Comparison of ENCODE assay signal across 13 mouse cellular contexts in genomic region chr1:183144602-183145205, GRCm38 (mm10).
DNase-seq lines count a peak whose midpoint lies in the region; TF ChIP-seq lines count a peak whose summit lies in the region.
"Had no signal": no experiment of that assay in that cellular context is flagged by ENCODE, and none has a peak within 500 bp of the region (broad histone marks: within the 10 kb centered on the region; RNA-seq: fewer than 3 reads in every experiment).

No protein-coding gene starts in this region.

- peak; percentile 19 for DNase-seq in kidney, adult 2 months
- DNase-seq in kidney, adult 9 months = no peak
- DNase-seq in 3134 (ENCODE audit: extremely low read depth, insufficient read length, low spot score) (peak; percentile 30), NIH3T3 (ENCODE audit: low read depth) (peak; percentile 68)
- DNase-seq in induced T-regulatory cell, adult 2 months (ENCODE audit: low read depth) = peak; percentile 61
- DNase-seq in left cerebral cortex, adult 2 months (ENCODE audit: extremely low spot score in 1 of 2, low spot score in 2 of 2) = no peak
- no peak for DNase-seq in left cerebral cortex, postnatal 36 days (ENCODE audit: low spot score in 2 of 2)
- no peak for DNase-seq in gastrocnemius, adult 8-10 months (ENCODE audit: low spot score in 2 of 2)
- DNase-seq: cerebellum, adult 8-10 months; gastrocnemius, postnatal 25 days; left cerebral cortex, postnatal 4 days; thymus, adult 18-20 months had no signal

- intact Hi-C loops in left cerebral cortex, adult 2 months (cut with DNase I) = no loop called here
- intact Hi-C loops in left cerebral cortex, postnatal 36 days (cut with DNase I) = no loop called here

- no peaks in the 10 kb centered on the region for H3K36me3 ChIP-seq in kidney, adult 2 months (ENCODE audit: control insufficient read depth, insufficient read depth, low read length)

- no peaks in the 10 kb centered on the region; the same call in 1 of the 2 replicates for H3K27me3 ChIP-seq in kidney, adult 2 months (replicated peaks; ENCODE audit: control insufficient read depth, insufficient read depth, low read length)
- H3K27me3 ChIP-seq: CH12.LX had no signal

- TF ChIP-seq POLR2A in kidney, adult 2 months (IDR thresholded peaks at IDR 0.05; ENCODE audit: low read depth, low read length) = no peak

- no peak overlapping the region for H3K4me3 ChIP-seq in kidney, adult 2 months (ENCODE audit: insufficient read depth, low read depth, low read length)
- H3K4me3 ChIP-seq in left cerebral cortex, adult 2 months = no peak overlapping the region

- H3K4me1 ChIP-seq in kidney, adult 2 months (ENCODE audit: control insufficient read depth, insufficient read depth, low read length) = 0 out of 2 replicates have a peak, but pooled peaks cover 5% of the 10 kb centered on the region

- 32% methylated on average over 4 of the region's 4 CpGs for WGBS in kidney, adult 2 months

- no peak overlapping the region for H3K27ac ChIP-seq in kidney, adult 2 months (ENCODE audit: insufficient read depth, low read depth, low read length)
- H3K27ac ChIP-seq in left cerebral cortex, adult 2 months = no peak overlapping the region

- TF ChIP-seq CTCF in kidney, adult 2 months (conservative IDR thresholded peaks at IDR 0.05; ENCODE audit: insufficient read depth, insufficient read length, low read depth, low read length) = no peak
- TF ChIP-seq CTCF in left cerebral cortex, adult 2 months (IDR thresholded peaks at IDR 0.05) = no peak

Comparison
In these comparisons a context has a peak if more than half of its experiments do, and no peak if none do; other contexts are left out.
1. DNase-seq: peak in kidney, adult 2 months (single experiment), 3134 (single experiment), NIH3T3 (single experiment) and induced T-regulatory cell, adult 2 months (single experiment); none in kidney, adult 9 months (single experiment), left cerebral cortex, adult 2 months (0 of 2), left cerebral cortex, postnatal 36 days (0 of 2) and gastrocnemius, adult 8-10 months (0 of 2).